Mouse (Mus musculus) limb, embryonic 12.5 days (tissue): ENCODE data around the gene Gm21560. TPM values are rescaled to one million over a fixed set of nuclear protein-coding genes. Genes with fewer than 3 reads are reported as not detected.
"Not testable (repeated sequence)": the region's sequence is repeated elsewhere in the genome, so short reads cannot be mapped to it uniquely, and the experiment has no call there.

Experiments
- ATAC-seq: fragments of 200-750 bp; cut with Nextera tagmentation; 2 replicates; pipeline ENCODE4 v1.8.0; 2017; ENCODE audit warnings: low read depth, moderate TSS enrichment; ENCODE audit not compliant: insufficient number of reproducible peaks, insufficient read depth, low FRiP score, low TSS enrichment
- H3K27ac ChIP-seq: fragments of 300-500 bp; sonication (generic); 2 replicates; pipeline ENCODE4 v1.5.1; 2016; ENCODE audit warnings: mild to moderate bottlenecking, moderate library complexity
- H3K27me3 ChIP-seq: fragments of 300-500 bp; sonication (generic); 2 replicates; pipeline ENCODE4 v1.6.1; 2016; ENCODE audit warnings: mild to moderate bottlenecking, moderate library complexity
- H3K36me3 ChIP-seq: fragments of 300-500 bp; sonication (generic); 2 replicates; pipeline ENCODE4 v1.6.1; 2016; ENCODE audit warnings: mild to moderate bottlenecking, moderate library complexity
- H3K4me1 ChIP-seq: fragments of 300-500 bp; sonication (generic); replicated peaks from 2 replicates; pipeline ENCODE4 v1.6.1; 2016
- H3K4me2 ChIP-seq: fragments of 300-500 bp; sonication (generic); 2 replicates; pipeline ENCODE4 v1.6.1; 2016; ENCODE audit warnings: mild to moderate bottlenecking, moderate library complexity
- H3K4me3 ChIP-seq: fragments of 300-500 bp; sonication (generic); replicated peaks from 2 replicates; pipeline ENCODE4 v1.5.1; 2016; ENCODE audit warnings: mild to moderate bottlenecking
- H3K9ac ChIP-seq: fragments of 300-500 bp; sonication (generic); replicated peaks from 2 replicates; pipeline ENCODE4 v1.6.1; 2016; ENCODE audit warnings: mild to moderate bottlenecking, moderate library complexity
- H3K9me3 ChIP-seq: fragments of 300-500 bp; sonication (generic); 2 replicates; pipeline ENCODE4 v1.6.1; 2016; ENCODE audit warnings: mild to moderate bottlenecking, moderate library complexity
- WGBS: fragments of 180-500 bp; shearing (Covaris S2); methylation state at CpG from one replicate; pipeline ENCODE4 v1.1.7; 2016; 5-methylcytosine and 5-hydroxymethylcytosine counted together
- polyA plus RNA-seq: library from polyadenylated mRNA; unstranded; fragments of >200 nt; fragmentation: Nextera tagmentation; extraction: Ambion mirVana; gene quantifications from 2 replicates; pipeline ENCODE4 v1.2.1, GENCODE M21; 2016

Gene Gm21560
- polyA plus RNA-seq, result not detected in 2 replicates

- H3K27me3 ChIP-seq, H3K27ac ChIP-seq, H3K4me3 ChIP-seq, ATAC-seq, H3K9ac ChIP-seq, H3K9me3 ChIP-seq, H3K4me2 ChIP-seq, H3K36me3 ChIP-seq, H3K4me1 ChIP-seq: not testable (repeated sequence)
- WGBS, result 73% methylated on average over 2 of the region's 2 CpGs
These were observed at the start of gene Gm21560 for GRCm38 (mm10) chr14:6219192-6219591. TSS of gene Gm21560 (minus strand) at chr14:6219292.

GRCm38 (mm10) chr14:6163538-6163937 lies 55.6 kb downstream of the Gm21560 start:
- not testable (repeated sequence) for H3K27ac ChIP-seq, H3K36me3 ChIP-seq, H3K9me3 ChIP-seq, ATAC-seq, H3K4me1 ChIP-seq, H3K27me3 ChIP-seq, H3K4me2 ChIP-seq, H3K4me3 ChIP-seq, H3K9ac ChIP-seq
- WGBS, result 83% methylated on average over 7 of the region's 9 CpGs

GRCm38 (mm10) chr14:6161085-6161484 lies 58.0 kb downstream of the Gm21560 start:
- 100% methylated on average over 1 of the region's 1 CpGs for WGBS
- H3K27me3 ChIP-seq, ATAC-seq: not testable (repeated sequence)

More at GRCm38 (mm10) chr14:6161085-6161484, 58.0 kb downstream of the Gm21560 start:
- H3K4me3 ChIP-seq, H3K4me2 ChIP-seq, H3K27ac ChIP-seq, H3K36me3 ChIP-seq, H3K4me1 ChIP-seq, H3K9ac ChIP-seq, H3K9me3 ChIP-seq: not testable (repeated sequence)

Other genes with a start within 250 kb of the Gm21560 start
- not detected in 2 replicates for gene Gm3453, start 240.2 kb downstream of the Gm21560 start, polyA plus RNA-seq
- gene Gm6337, start 161.0 kb downstream of the Gm21560 start, polyA plus RNA-seq, result not detected in 2 replicates
- gene Gm8206, start 125.3 kb downstream of the Gm21560 start, polyA plus RNA-seq, result 0.93 and 1.7 TPM in 2 replicates
- 1.5 and 2.2 TPM in 2 replicates for gene Gm3468, start 110.6 kb downstream of the Gm21560 start, polyA plus RNA-seq
- not detected in 2 replicates for gene Gm3476, start 93.5 kb downstream of the Gm21560 start, polyA plus RNA-seq
- gene Gm3411, start 68.0 kb upstream of the Gm21560 start, polyA plus RNA-seq, result 1.2 and 1.4 TPM in 2 replicates
- not detected in 2 replicates for gene Gm21103, start 85.6 kb upstream of the Gm21560 start, polyA plus RNA-seq
- gene Gm3618, start 124.4 kb upstream of the Gm21560 start, polyA plus RNA-seq, result not detected in 2 replicates
- not detected in 2 replicates for gene Gm16440, start 171.0 kb upstream of the Gm21560 start, polyA plus RNA-seq
- 0.99 and 1.3 TPM in 2 replicates for gene Gm3591, start 193.2 kb upstream of the Gm21560 start, polyA plus RNA-seq
- gene Gm3594, start 225.3 kb upstream of the Gm21560 start, polyA plus RNA-seq, result not detected in 2 replicates